Mouse (Mus musculus) mesoderm, embryonic 11.5 days (tissue): Measurements from ENCODE around the gene Bace2.

Experiments used
- DNase-seq: peaks from one replicate; pipeline ENCODE4 v3.0.0-alpha.2; 2012; ENCODE audit warnings: low read depth, low spot score

The Bace2 gene

DNA sequence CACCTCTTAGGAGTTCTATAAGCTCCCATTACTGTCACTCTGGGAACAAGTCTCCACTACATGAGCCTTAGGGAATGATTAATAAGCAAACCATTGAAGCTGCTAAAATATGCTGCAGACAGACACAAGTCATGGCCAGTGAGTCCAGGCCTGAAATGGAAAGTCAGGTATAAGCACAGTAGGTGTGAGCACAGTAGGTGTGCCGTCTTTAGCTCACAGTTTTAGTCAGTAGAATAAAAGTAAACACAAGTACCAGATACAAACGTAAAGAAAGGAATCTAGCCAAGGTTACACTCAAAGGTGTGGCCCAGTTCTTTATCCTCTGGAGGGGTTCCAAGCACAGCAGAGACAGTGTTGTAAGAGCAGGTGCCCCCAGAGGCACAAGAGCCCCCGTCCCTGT lies 110.9 kb downstream of the Bace2 start:
- DNase-seq, result no peak

DNA sequence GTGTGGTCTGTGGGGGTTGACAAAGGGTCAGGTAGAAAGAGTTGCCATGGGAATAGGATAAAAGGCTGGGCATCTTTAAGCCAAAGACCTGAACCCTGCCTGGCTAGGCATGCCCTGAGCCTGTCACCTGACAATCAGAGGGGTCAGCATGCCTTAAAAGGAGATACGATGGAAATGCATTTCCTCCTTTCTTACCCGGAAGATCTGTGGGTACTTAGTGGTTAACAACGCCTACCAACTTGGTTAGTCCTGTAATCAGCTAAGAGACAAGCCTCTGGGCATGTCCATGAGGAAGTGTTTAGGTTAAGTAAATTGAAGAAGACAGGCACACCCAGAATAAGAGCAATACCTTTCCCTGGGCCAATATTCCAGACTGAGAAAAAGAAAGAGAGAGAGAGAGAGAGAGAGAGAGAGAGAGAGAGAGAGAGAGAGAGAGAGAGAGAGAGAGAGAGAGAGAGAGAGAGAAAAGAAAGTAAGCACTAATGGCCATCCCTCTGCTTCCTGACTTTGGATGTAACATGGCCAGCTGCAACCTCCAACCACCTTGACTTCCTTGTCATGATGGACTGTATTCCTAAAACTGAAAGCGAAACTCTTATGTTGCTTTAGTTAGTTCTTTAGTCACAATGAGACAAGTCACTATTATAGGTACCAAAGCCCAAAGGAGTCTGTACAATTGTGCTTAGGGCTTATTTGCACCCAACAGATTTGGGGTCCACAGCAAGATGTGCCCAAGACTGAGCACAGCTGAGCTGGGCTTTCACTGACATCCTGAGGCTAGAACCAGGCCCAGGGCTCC lies 111.7 kb downstream of the Bace2 start:
- DNase-seq, result no peak

DNA sequence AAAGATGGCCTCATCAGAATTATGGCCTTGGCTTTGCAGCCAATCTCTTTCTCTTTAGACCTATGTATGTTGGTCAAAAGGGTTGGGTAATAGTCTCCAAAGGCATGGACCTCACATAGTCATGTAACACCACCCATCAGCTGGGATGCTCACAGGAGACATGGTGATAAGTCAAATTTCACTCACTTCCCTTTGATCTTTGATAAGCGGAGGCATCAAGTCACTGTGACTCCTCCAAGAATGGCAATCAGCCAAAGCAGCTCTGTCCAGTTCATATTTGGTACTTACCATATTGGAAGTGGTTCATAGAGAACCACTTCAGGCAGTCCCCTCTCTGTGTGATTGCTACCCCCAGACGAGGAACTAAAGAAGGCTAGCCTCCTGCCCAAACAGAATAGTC lies 118.1 kb downstream of the Bace2 start:
- DNase-seq, result no peak

DNA sequence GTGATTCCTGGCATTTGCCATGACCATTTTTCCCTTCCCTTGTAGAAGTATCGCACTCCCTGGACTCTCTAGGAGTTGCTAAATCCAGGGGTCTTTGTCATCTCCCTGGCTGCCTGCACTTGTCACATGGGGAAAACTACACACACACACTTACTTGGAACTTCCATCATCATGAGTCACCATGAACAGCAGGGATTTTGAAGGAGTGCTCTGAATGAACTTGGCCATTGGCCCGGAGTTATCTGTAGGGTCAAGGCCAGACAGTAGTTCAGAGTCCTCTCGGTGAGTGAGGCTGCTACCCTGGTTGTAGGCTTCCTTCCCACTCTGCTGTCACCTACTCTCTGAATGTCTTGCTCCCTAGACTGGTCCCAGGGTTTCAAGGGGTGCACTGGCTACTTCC lies 119.0 kb downstream of the Bace2 start:
- DNase-seq, result no peak

DNA sequence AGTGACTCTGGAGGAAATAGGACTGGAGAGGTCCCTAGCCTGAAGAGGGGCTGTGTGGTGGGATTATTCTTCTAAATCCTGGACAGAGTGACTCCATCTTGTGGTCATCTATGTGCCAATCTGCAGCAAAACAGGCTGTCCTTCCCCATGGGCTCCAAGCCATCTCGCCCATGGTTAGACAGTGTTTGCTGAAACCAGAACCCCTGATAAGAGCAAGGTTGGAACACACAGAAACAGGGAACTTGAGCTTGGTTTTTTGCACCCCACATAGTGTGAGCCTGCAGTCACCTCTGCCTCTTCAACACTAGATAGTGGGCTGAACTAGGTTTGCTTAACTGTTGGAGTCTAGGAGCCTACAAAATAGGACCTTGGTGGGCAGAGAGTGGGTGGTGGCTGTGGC lies 120.0 kb downstream of the Bace2 start:
- no peak for DNase-seq

DNA sequence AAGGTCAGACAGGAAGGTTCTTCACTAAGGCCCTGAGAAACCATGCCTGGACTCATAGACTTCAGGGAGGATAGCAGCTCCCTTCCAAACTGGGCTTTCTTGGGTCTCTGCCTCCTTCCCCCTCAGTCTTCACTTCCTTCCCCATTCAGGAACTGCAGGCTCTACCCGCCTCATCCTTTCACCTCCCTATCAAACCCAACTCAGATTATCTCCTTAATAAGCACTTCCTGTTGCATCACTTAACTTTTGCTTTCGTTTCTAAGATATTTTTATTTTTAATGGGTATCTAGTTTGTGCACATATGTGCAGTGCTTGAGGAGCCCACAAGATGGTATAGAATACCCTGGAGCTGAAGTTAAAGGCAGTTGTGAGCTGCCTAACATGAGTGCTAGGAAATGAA lies 122.1 kb downstream of the Bace2 start:
- DNase-seq, result no peak

DNA sequence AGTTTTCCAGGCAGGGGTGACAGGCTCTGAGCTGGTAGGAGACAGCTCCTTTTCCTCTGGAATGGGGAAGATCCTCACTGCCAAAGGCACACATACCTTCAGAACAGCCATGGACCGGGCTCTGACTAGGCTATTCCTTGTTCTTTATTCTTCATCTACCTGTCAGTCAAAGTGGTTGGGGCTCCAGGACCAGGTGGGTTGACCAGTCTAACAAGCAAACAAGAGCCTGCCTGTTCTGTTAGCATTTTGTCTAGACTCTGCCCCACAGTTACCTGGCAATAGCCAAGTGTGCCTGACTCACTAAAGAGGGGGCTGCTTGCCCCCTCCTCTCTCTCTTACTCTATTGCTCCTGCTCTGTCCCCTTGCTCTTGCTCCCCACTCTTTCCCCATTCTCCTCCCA lies 135.8 kb downstream of the Bace2 start:
- DNase-seq, result no peak
